Mouse (Mus musculus): ENCODE measurements around the gene Zfp536. TPM values are rescaled to one million over a fixed set of nuclear protein-coding genes. Genes with fewer than 3 reads are reported as not detected.
A peak's percentile ranks its signal among the peaks of the same experiment; 100 is the strongest.

Gene Zfp536
- polyA plus RNA-seq, 1 experiment = not detected

DNA sequence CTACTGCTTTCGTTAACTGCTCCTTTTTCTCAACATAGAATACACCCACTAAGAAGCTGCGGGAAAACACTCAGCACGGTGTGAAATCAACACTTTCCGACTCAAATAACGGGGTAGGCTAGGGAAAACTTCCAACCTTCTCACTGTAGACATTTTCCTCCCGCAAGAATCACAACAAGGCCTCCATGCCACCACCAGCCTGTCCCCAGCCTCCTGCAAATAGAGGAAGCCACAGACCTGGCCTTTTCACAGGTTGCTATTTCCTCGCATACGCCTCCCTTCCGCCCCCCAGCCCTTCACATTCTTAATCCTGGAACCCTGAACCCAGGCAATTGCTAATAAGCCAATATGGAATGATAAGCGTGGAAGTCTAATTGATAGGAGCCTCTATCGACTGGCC lies 124.8 kb downstream of the Zfp536 start:
- Histone ChIP-seq H3K36me3 (ENCODE audit: control insufficient read depth, insufficient read depth, low read length, poor library complexity, severe bottlenecking) (no peaks in the 10 kb centered on the region), H3K4me1 (ENCODE audit: control insufficient read depth, insufficient read depth, low read length) (no peaks in the 10 kb centered on the region), H3K9me3 (replicated peaks; ENCODE audit: control insufficient read depth, insufficient read depth, low read length, poor library complexity, severe bottlenecking) (no peaks in the 10 kb centered on the region), H3K27ac (ENCODE audit: insufficient read depth, low read length) (no peak overlapping the region), H3K9ac (ENCODE audit: low read depth, poor library complexity, severe bottlenecking) (no peak overlapping the region), H3K4me3 (ENCODE audit: low read depth, low read length) (no peak overlapping the region), H3K27me3 (ENCODE audit: control insufficient read depth, insufficient read depth, low read length, poor library complexity, severe bottlenecking) (no peaks in the 10 kb centered on the region; the same call in 1 of the 2 replicates)
- TF ChIP-seq EP300 (IDR thresholded peaks at IDR 0.05; ENCODE audit: insufficient read depth, low read depth, low read length) (no peak), POLR2A (IDR thresholded peaks at IDR 0.05; ENCODE audit: insufficient read depth, low read length) (no peak), CTCF (IDR thresholded peaks at IDR 0.05; ENCODE audit: low read depth, low read length) (no peak)

DNA sequence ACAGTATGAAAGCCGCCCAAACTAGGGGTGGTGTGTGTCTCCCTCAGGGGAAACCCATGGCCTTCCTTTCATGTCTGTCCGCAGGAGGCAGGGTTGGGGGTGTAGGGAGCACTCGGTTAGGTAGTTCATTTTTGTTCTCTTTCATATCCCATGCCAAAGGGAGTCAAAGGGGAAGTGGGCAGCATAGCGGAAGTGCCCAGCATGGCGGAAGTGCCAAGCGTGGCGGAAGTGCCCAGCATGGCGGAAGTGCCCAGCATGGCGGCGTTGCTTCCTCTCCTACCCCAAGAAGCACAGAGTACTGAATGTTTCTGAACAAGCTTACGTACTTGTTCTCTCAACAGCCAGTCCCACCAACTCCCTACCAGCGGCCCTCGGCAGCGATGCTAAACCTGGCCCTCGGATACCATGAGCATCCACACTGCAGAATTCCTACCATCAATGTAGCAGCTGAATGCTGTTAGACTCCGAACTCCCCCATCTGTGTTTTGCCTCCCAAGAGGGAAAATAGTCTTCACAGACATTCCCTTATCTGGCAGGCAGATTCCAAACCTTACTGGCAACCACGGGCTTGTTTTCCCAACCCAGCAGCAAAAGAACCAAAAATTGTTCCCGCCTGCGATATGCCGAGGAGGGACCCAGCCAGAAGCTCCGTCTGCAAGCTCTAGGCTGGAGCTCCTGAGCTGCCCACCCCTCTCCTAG lies 125.4 kb downstream of the Zfp536 start:
- no peaks in the 10 kb centered on the region; the same call in 1 of the 2 replicates for H3K27me3 ChIP-seq (ENCODE audit: control insufficient read depth, insufficient read depth, low read length, poor library complexity, severe bottlenecking)
- TF ChIP-seq EP300 (IDR thresholded peaks at IDR 0.05; ENCODE audit: insufficient read depth, low read depth, low read length) (no peak), CTCF (IDR thresholded peaks at IDR 0.05; ENCODE audit: low read depth, low read length) (no peak), POLR2A (IDR thresholded peaks at IDR 0.05; ENCODE audit: insufficient read depth, low read length) (no peak)
- peak overlapping the region; percentile 33; the same call in 1 of the 2 replicates for H3K4me3 ChIP-seq (ENCODE audit: low read depth, low read length)

DNA sequence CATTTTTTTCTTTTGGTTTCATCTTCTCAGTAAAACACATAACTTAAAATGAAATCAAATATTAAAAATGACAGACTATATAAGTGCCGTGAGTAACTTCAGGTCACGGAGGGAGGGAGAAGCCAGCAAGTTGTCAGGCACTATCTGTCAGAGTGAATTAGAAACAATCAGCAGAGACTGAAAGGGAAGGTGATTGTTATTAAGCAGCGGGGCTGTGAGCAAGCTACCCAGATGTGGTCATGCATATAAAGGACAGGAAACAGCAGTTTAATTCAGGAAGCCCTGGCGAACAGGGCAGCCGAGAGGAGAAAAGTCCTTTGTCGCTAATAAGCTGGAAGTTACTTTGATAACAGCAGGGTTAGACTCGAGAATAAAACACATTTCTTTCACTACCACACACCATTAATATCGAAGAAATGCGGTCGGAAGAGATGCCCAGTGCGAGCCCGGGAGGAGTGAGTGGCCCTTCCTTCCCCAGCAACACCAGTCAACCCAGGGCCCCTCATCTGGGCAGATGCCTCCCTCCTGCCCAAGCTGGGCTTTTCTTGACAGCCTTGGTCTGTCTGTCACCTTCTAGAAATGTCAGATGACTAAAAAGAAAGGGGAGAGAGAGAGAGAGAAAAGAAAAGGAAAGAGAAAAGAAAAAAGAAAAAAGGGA lies 133.6 kb downstream of the Zfp536 start:
- no peak overlapping the region for H3K27ac ChIP-seq (ENCODE audit: insufficient read depth, low read length)
- H3K27me3 ChIP-seq (ENCODE audit: control insufficient read depth, insufficient read depth, low read length, poor library complexity, severe bottlenecking) = no peaks in the 10 kb centered on the region
- TF ChIP-seq EP300 (IDR thresholded peaks at IDR 0.05; ENCODE audit: insufficient read depth, low read depth, low read length) = no peak
- TF ChIP-seq POLR2A (IDR thresholded peaks at IDR 0.05; ENCODE audit: insufficient read depth, low read length) = no peak
- TF ChIP-seq CTCF (IDR thresholded peaks at IDR 0.05; ENCODE audit: low read depth, low read length) = no peak
- no peak overlapping the region for H3K9ac ChIP-seq (ENCODE audit: low read depth, poor library complexity, severe bottlenecking)
- no peaks in the 10 kb centered on the region for H3K9me3 ChIP-seq (replicated peaks; ENCODE audit: control insufficient read depth, insufficient read depth, low read length, poor library complexity, severe bottlenecking)
- H3K4me1 ChIP-seq (ENCODE audit: control insufficient read depth, insufficient read depth, low read length) = no peaks in the 10 kb centered on the region
- no peak overlapping the region for H3K4me3 ChIP-seq (ENCODE audit: low read depth, low read length)
- no peaks in the 10 kb centered on the region for H3K36me3 ChIP-seq (ENCODE audit: control insufficient read depth, insufficient read depth, low read length, poor library complexity, severe bottlenecking)

More for the DNA sequence above, 125.4 kb downstream of the Zfp536 start:
- Histone ChIP-seq H3K4me1 (ENCODE audit: control insufficient read depth, insufficient read depth, low read length) (no peaks in the 10 kb centered on the region), H3K27ac (ENCODE audit: insufficient read depth, low read length) (no peak overlapping the region), H3K9ac (ENCODE audit: low read depth, poor library complexity, severe bottlenecking) (no peak overlapping the region), H3K9me3 (replicated peaks; ENCODE audit: control insufficient read depth, insufficient read depth, low read length, poor library complexity, severe bottlenecking) (no peaks in the 10 kb centered on the region), H3K36me3 (ENCODE audit: control insufficient read depth, insufficient read depth, low read length, poor library complexity, severe bottlenecking) (no peaks in the 10 kb centered on the region)

DNA sequence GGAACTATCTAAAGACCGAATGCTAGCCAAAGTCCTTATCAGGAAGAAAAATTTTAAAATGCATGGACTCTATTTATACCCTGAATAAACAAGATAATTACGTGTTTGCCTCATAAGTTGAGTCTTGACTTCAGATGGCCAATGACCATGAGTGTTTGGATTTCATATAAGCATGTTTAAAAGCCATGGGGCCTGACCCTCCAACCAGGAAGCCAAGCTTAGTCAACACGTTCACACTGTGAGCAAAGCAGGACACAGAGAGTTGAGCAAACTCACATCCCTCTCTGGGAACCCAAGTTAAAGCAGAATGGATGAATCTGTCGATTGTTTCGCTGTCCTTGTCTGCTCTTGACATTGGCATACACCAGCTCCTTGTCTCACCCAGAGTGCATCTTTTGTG lies 138.6 kb downstream of the Zfp536 start:
- Histone ChIP-seq H3K36me3 (ENCODE audit: control insufficient read depth, insufficient read depth, low read length, poor library complexity, severe bottlenecking) (no peaks in the 10 kb centered on the region), H3K27me3 (ENCODE audit: control insufficient read depth, insufficient read depth, low read length, poor library complexity, severe bottlenecking) (no peaks in the 10 kb centered on the region; the same call in 1 of the 2 replicates), H3K9me3 (replicated peaks; ENCODE audit: control insufficient read depth, insufficient read depth, low read length, poor library complexity, severe bottlenecking) (no peaks in the 10 kb centered on the region), H3K4me1 (ENCODE audit: control insufficient read depth, insufficient read depth, low read length) (no peaks in the 10 kb centered on the region), H3K27ac (ENCODE audit: insufficient read depth, low read length) (no peak overlapping the region), H3K9ac (ENCODE audit: low read depth, poor library complexity, severe bottlenecking) (no peak overlapping the region), H3K4me3 (ENCODE audit: low read depth, low read length) (no peak overlapping the region)
- no peak for TF ChIP-seq EP300 (IDR thresholded peaks at IDR 0.05; ENCODE audit: insufficient read depth, low read depth, low read length)
- no peak for TF ChIP-seq CTCF (IDR thresholded peaks at IDR 0.05; ENCODE audit: low read depth, low read length)
- TF ChIP-seq POLR2A (IDR thresholded peaks at IDR 0.05; ENCODE audit: insufficient read depth, low read length) = no peak

DNA sequence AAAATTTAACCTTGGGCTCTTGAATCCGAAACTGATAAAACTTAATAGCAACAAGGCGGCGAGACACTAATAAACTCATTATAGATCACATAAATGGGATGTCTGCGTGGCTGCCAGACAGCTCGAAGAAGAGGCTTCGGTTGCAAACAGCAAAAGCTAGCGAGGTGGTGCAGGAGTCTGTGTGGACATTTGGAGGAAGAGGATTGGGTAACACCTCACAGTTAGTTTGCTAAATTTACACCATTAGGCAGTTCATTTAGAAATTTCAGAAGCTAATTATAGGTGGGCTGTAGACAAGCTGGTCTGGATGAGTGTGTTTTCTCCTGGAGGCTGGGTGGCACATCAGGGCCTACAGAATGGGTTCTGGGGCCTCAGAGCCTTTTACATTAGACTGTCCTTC lies 143.0 kb downstream of the Zfp536 start:
- Histone ChIP-seq H3K9me3 (replicated peaks; ENCODE audit: control insufficient read depth, insufficient read depth, low read length, poor library complexity, severe bottlenecking) (no peaks in the 10 kb centered on the region; the same call in 1 of the 2 replicates), H3K4me1 (ENCODE audit: control insufficient read depth, insufficient read depth, low read length) (no peaks in the 10 kb centered on the region), H3K27me3 (ENCODE audit: control insufficient read depth, insufficient read depth, low read length, poor library complexity, severe bottlenecking) (no peaks in the 10 kb centered on the region; the same call in 1 of the 2 replicates), H3K4me3 (ENCODE audit: low read depth, low read length) (no peak overlapping the region), H3K27ac (ENCODE audit: insufficient read depth, low read length) (no peak overlapping the region), H3K36me3 (ENCODE audit: control insufficient read depth, insufficient read depth, low read length, poor library complexity, severe bottlenecking) (no peaks in the 10 kb centered on the region), H3K9ac (ENCODE audit: low read depth, poor library complexity, severe bottlenecking) (no peak overlapping the region)
- no peak for TF ChIP-seq POLR2A (IDR thresholded peaks at IDR 0.05; ENCODE audit: insufficient read depth, low read length)
- no peak for TF ChIP-seq EP300 (IDR thresholded peaks at IDR 0.05; ENCODE audit: insufficient read depth, low read depth, low read length)
- TF ChIP-seq CTCF (IDR thresholded peaks at IDR 0.05; ENCODE audit: low read depth, low read length) = no peak
